Mouse (Mus musculus) CH12.LX (cell line): ENCODE results near the gene Gid4. TPM values are rescaled to one million over a fixed set of nuclear protein-coding genes. Genes with fewer than 3 reads are reported as not detected.

ENCODE experiments used
- DNase-seq: peaks from one replicate; pipeline ENCODE4 v3.0.0-alpha.2; 2013; ENCODE audit errors: extremely low read depth
- H3K27ac ChIP-seq: 2 replicates; pipeline ENCODE4 v1.5.1; 2012; ENCODE audit warnings: low read depth, mild to moderate bottlenecking, control low read depth, moderate library complexity; ENCODE audit not compliant: insufficient read depth
- H3K27me3 ChIP-seq: replicated peaks from 2 replicates; pipeline ENCODE3; 2012; ENCODE audit warnings: inconsistent platforms
- H3K36me3 ChIP-seq, 2 experiments: replicated peaks in 1 of 2; 2 replicates each; pipeline versions ENCODE3 to v1.6.1; 2012; ENCODE audit warnings: inconsistent platforms in 1 of 2, low read length in 1 of 2, mild to moderate bottlenecking in 1 of 2, mixed read lengths in 1 of 2, moderate library complexity in 1 of 2; ENCODE audit not compliant: control insufficient read depth in 1 of 2, insufficient read depth in 1 of 2
- H3K4me1 ChIP-seq, 2 experiments: 2 replicates each; pipeline ENCODE4 v1.6.1; 2012; ENCODE audit warnings: inconsistent platforms in 1 of 2, moderate library complexity in 1 of 2; ENCODE audit not compliant: insufficient read depth in 2 of 2, control insufficient read depth in 1 of 2
- H3K4me2 ChIP-seq: 2 replicates; pipeline ENCODE4 v1.6.1; 2012; ENCODE audit warnings: low read depth, mild to moderate bottlenecking, control low read depth; ENCODE audit not compliant: poor library complexity, insufficient read depth, severe bottlenecking
- H3K4me3 ChIP-seq, 3 experiments: fragments of 150-350 bp in 1 of 3; sonication (generic) in 1 of 3; replicated peaks in 1 of 3; 2 replicates each; pipeline versions ENCODE3 to v1.5.1; 2011 to 2012; ENCODE audit warnings: low read depth in 2 of 3, low read length in 2 of 3, mild to moderate bottlenecking in 2 of 3, moderate library complexity in 2 of 3, control low read depth in 1 of 3, improper control_type of control experiment in 1 of 3, inconsistent platforms in 1 of 3, mixed read lengths in 1 of 3; ENCODE audit not compliant: poor library complexity in 1 of 3
- H3K79me2 ChIP-seq: replicated peaks from 2 replicates; pipeline ENCODE4 v1.6.1; 2012; ENCODE audit warnings: mild to moderate bottlenecking, moderate library complexity; ENCODE audit not compliant: control insufficient read depth, poor library complexity, insufficient read depth, severe bottlenecking; ENCODE audit errors: extremely low read depth
- H3K9ac ChIP-seq: 2 replicates; pipeline ENCODE4 v1.6.1; 2012; ENCODE audit warnings: low read depth, mild to moderate bottlenecking, control low read depth, moderate library complexity; ENCODE audit not compliant: insufficient read depth
- H3K9me3 ChIP-seq: replicated peaks from 2 replicates; pipeline ENCODE3; 2012; ENCODE audit warnings: low read length, inconsistent platforms, mixed read lengths
- BHLHE40 ChIP-seq: IDR thresholded peaks from 2 replicates; pipeline ENCODE4 v1.6.1; 2011; ENCODE audit warnings: mild to moderate bottlenecking, low read depth, low read length, improper control_type of control experiment
- CTCF ChIP-seq, 2 experiments: IDR thresholded peaks in 1 of 2; conservative IDR thresholded peaks in 1 of 2; 2 replicates each; pipeline ENCODE4 v1.5.1; 2011 to 2012; ENCODE audit warnings: low read depth in 2 of 2, low read length in 2 of 2, improper control_type of control experiment in 1 of 2, inconsistent platforms in 1 of 2, mild to moderate bottlenecking in 1 of 2, moderate library complexity in 1 of 2
- E2F4 ChIP-seq: IDR thresholded peaks from 2 replicates; pipeline ENCODE4 v1.6.1; 2011; ENCODE audit warnings: low read depth, low read length, improper control_type of control experiment; ENCODE audit not compliant: insufficient replicate concordance
- ELF1 ChIP-seq: IDR thresholded peaks from 2 replicates; pipeline ENCODE4 v1.6.1; 2014; ENCODE audit warnings: low read depth, mild to moderate bottlenecking, inconsistent platforms, low read length, improper control_type of control experiment
- HCFC1 ChIP-seq: IDR thresholded peaks from 2 replicates; pipeline ENCODE4 v1.6.1; 2012; ENCODE audit warnings: low read depth, mild to moderate bottlenecking, inconsistent platforms, low read length, improper control_type of control experiment
- IRF4 ChIP-seq: IDR thresholded peaks from 2 replicates; pipeline ENCODE4 v1.6.1; 2014; ENCODE audit warnings: low read depth, mild to moderate bottlenecking, inconsistent platforms, low read length, improper control_type of control experiment
- JUND ChIP-seq: conservative IDR thresholded peaks from 2 replicates; pipeline ENCODE4 v1.6.1; 2011; ENCODE audit warnings: low read depth, low read length, improper control_type of control experiment
- MAFK ChIP-seq: IDR thresholded peaks from 2 replicates; pipeline ENCODE4 v1.6.1; 2011; ENCODE audit warnings: low read length, improper control_type of control experiment; ENCODE audit not compliant: insufficient replicate concordance
- MAX ChIP-seq: IDR thresholded peaks from 2 replicates; pipeline ENCODE4 v1.6.1; 2011; ENCODE audit warnings: low read length, improper control_type of control experiment
- MXI1 ChIP-seq: IDR thresholded peaks from 2 replicates; pipeline ENCODE4 v1.6.1; 2011; ENCODE audit warnings: mild to moderate bottlenecking, low read depth, low read length, improper control_type of control experiment
- MYC ChIP-seq: IDR thresholded peaks from 2 replicates; pipeline ENCODE4 v1.6.1; 2011; ENCODE audit warnings: low read depth, mild to moderate bottlenecking, improper control_type of control experiment, low read length
- NRF1 ChIP-seq: IDR thresholded peaks from 2 replicates; pipeline ENCODE4 v1.6.1; 2014; ENCODE audit warnings: low read depth, mild to moderate bottlenecking, inconsistent platforms, low read length, improper control_type of control experiment, moderate library complexity
- RAD21 ChIP-seq: IDR thresholded peaks from 2 replicates; pipeline ENCODE4 v1.6.1; 2011; ENCODE audit warnings: low read depth, mild to moderate bottlenecking, low read length, improper control_type of control experiment, moderate library complexity
- RCOR1 ChIP-seq: conservative IDR thresholded peaks from 2 replicates; pipeline ENCODE4 v1.6.1; 2012; ENCODE audit warnings: low read depth, mild to moderate bottlenecking, inconsistent platforms, low read length, improper control_type of control experiment
- SIN3A ChIP-seq: IDR thresholded peaks from 2 replicates; pipeline ENCODE4 v1.6.1; 2012; ENCODE audit warnings: low read length, improper control_type of control experiment, inconsistent platforms
- SMC3 ChIP-seq: IDR thresholded peaks from 2 replicates; pipeline ENCODE4 v1.6.1; 2011; ENCODE audit warnings: low read depth, low read length, improper control_type of control experiment
- TBP ChIP-seq: conservative IDR thresholded peaks from 2 replicates; pipeline ENCODE4 v1.6.1; 2011; ENCODE audit warnings: low read depth, low read length, improper control_type of control experiment
- USF1 ChIP-seq: IDR thresholded peaks from 2 replicates; pipeline ENCODE4 v1.6.1; 2014; ENCODE audit warnings: low read depth, mild to moderate bottlenecking, inconsistent platforms, low read length, improper control_type of control experiment
- USF2 ChIP-seq: conservative IDR thresholded peaks from 2 replicates; pipeline ENCODE4 v1.6.1; 2011; ENCODE audit warnings: low read depth, low read length, improper control_type of control experiment
- ZC3H11A ChIP-seq: IDR thresholded peaks from 2 replicates; pipeline ENCODE4 v1.6.1; 2012; ENCODE audit warnings: low read depth, mild to moderate bottlenecking, inconsistent platforms, low read length, improper control_type of control experiment
- ZKSCAN1 ChIP-seq: IDR thresholded peaks from 2 replicates; pipeline ENCODE4 v1.6.1; 2012; ENCODE audit warnings: low read depth, inconsistent platforms, low read length, improper control_type of control experiment, borderline replicate concordance
- ZNF384 ChIP-seq: IDR thresholded peaks from 2 replicates; pipeline ENCODE4 v1.6.1; 2012; ENCODE audit warnings: low read depth, low read length, improper control_type of control experiment, inconsistent platforms
- dilution Hi-C: fragments of 300-500 bp; cut with MboI; formaldehyde crosslinking; loops from 2 replicates; pipeline ENCODE4 v1.14.3; 2020; ENCODE audit warnings: low sequenced_read_pairs; ENCODE audit not compliant: extremely low pct_unique_long_range_greater_than_20kb, extremely low pct_ligation_motif_present
- in situ Hi-C: fragments of 300-500 bp; cut with MboI; formaldehyde crosslinking; loops from 3 replicates; pipeline ENCODE4 v1.14.3; 2019; ENCODE audit warnings: low sequenced_read_pairs, low pct_ligation_motif_present, low pct_unique_long_range_greater_than_20kb, mixed read lengths
- polyA plus RNA-seq: library from polyadenylated mRNA; unstranded; fragments of >175 nt; gene quantifications from 2 replicates; pipeline ENCODE4 v1.2.1, GENCODE M21; 2012; ENCODE audit warnings: low read depth; ENCODE audit not compliant: insufficient read length
- total RNA-seq, 2 experiments: library from RNA; depleted of rRNA; stranded (reverse); fragments of 300-350 nt in 1 of 2; fragments of >200 nt in 1 of 2; gene quantifications; 2 replicates each; pipeline ENCODE4 v1.2.3; 2012 to 2014

Gene Gid4
- total and polyA plus RNA-seq, 3 experiments = 17.0 to 23.4 (median 17.3) TPM

GRCm38 (mm10) chr11:60367256-60367655 is 49.7 kb upstream of the Gid4 start:
- peak overlapping the region; percentile 42; the same call in 1 of the 2 replicates for H3K9ac ChIP-seq
- dilution Hi-C loops = no loop called here

GRCm38 (mm10) chr11:60368909-60369308 is 48.0 kb upstream of the Gid4 start:
- Histone ChIP-seq H3K27me3 (no peaks in the 10 kb centered on the region), H3K27ac (no peak overlapping the region), H3K9ac (no peak overlapping the region), H3K79me2 (no peaks in the 10 kb centered on the region), H3K36me3 (no peaks in the 10 kb centered on the region), H3K4me2 (peak overlapping the region; percentile 47; the same call in 1 of the 2 replicates), H3K4me3 (no peak overlapping the region), H3K9me3 (no peaks in the 10 kb centered on the region), H3K4me1 (peaks cover 20 to 33% of the 10 kb centered on the region in 2 experiments)
- TF ChIP-seq BHLHE40 (peak; percentile 72; the same call in 1 of the 2 replicates), USF1 (peak; percentile 84), USF2 (peak; percentile 85), MAX (no peak), HCFC1 (no peak), IRF4 (no peak), TBP (no peak), ZNF384 (no peak)
- no peak for DNase-seq
- in situ Hi-C loops (no loop called here), dilution Hi-C loops (no loop called here)

More at GRCm38 (mm10) chr11:60367256-60367655, 49.7 kb upstream of the Gid4 start:
- Histone ChIP-seq H3K79me2 (no peaks in the 10 kb centered on the region), H3K27ac (peak overlapping the region; percentile 18; the same call in 1 of the 2 replicates), H3K4me3 (no peak overlapping the region), H3K27me3 (no peaks in the 10 kb centered on the region), H3K36me3 (no peaks in the 10 kb centered on the region), H3K4me2 (no peak overlapping the region), H3K4me1 (peaks cover 15 to 29% of the 10 kb centered on the region in 2 experiments), H3K9me3 (no peaks in the 10 kb centered on the region)
- in situ Hi-C loops = no loop called here
- DNase-seq = no peak
- TF ChIP-seq MAX = 0 out of 2 replicates have a peak, but pooled peaks have one; percentile 8
- TF ChIP-seq MYC = no peak
- no peak for TF ChIP-seq E2F4
- TF ChIP-seq RAD21 = peak; percentile 46
- TF ChIP-seq NRF1 = 0 out of 2 replicates have a peak, but pooled peaks have one; percentile 17
- TF ChIP-seq CTCF (conservative IDR thresholded peaks at IDR 0.05 in 1 of 2, IDR thresholded peaks at IDR 0.05 in 1 of 2; ENCODE audit: low read depth in 2 of 2, low read length in 2 of 2) = peak in 1 of 2 experiments; percentile 71; a peak in 3 of 4 replicates
- TF ChIP-seq ELF1 = no peak
- peak; percentile 20; the same call in 1 of the 2 replicates for TF ChIP-seq SIN3A
- TF ChIP-seq MAFK = no peak
- 0 out of 2 replicates have a peak, but pooled peaks have one; percentile 20 for TF ChIP-seq IRF4
- no peak for TF ChIP-seq ZC3H11A
- no peak for TF ChIP-seq TBP
- no peak for TF ChIP-seq RCOR1
- TF ChIP-seq MXI1 = no peak
- TF ChIP-seq ZKSCAN1 = no peak
- no peak for TF ChIP-seq JUND
- TF ChIP-seq SMC3 = peak; percentile 38
